Mouse (Mus musculus): Measurements from ENCODE around the gene Fgd5.

DNA sequence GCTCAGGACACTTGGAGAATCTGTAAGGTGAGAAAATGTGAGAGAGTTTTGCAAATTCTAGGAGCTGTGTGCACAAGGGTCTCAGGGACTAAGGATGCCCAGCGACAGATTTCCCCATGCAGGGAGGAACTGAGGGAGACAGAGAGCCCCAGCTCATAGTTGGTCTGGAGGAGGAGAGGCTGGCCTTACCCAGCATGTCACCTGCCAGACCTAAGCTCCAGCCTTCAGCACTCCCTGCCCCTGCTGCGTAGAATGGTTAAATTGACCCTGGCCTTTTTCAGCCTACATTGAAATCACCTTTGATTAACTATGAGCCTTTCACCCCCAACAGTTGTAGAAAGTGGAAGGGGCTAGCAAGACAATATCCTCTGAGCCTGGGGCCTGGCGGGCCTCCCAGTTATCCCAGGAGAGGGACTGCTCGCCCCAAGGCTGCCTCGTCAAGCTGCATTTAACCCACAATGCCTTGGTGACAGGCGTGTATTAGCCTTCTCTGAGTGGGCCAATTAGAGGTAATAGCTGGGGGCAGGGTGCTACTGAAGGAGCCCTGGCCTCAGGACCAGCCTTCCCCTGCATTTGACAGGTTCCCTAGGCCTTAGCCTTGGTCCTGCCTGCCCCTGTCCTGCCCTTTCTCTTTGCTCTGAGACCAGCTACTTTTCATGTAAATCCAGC is 25.6 kb downstream of the Fgd5 start:
- TF ChIP-seq CTCF (IDR thresholded peaks at IDR 0.05; ENCODE audit: extremely low read depth, insufficient read length, insufficient replicate concordance, low read depth, low read length) (no peak), POLR2A (IDR thresholded peaks at IDR 0.05; ENCODE audit: low read depth, low read length) (no peak)
